Mouse (Mus musculus) ES-Bruce4 (cell line): ENCODE results near the gene Gpc6. TPM values are rescaled to one million over a fixed set of nuclear protein-coding genes. Genes with fewer than 3 reads are reported as not detected.

Experiments
- H3K27ac ChIP-seq: 2 replicates; pipeline ENCODE4 v1.5.1; 2012; ENCODE audit warnings: low read length, inconsistent platforms; ENCODE audit not compliant: insufficient read depth
- H3K27me3 ChIP-seq: 2 replicates; pipeline ENCODE4 v1.6.1; 2012; ENCODE audit warnings: mild to moderate bottlenecking, low read length, inconsistent platforms; ENCODE audit not compliant: control insufficient read depth, poor library complexity, insufficient read depth, severe bottlenecking
- H3K36me3 ChIP-seq: 2 replicates; pipeline ENCODE4 v1.6.1; 2012; ENCODE audit warnings: inconsistent platforms, mild to moderate bottlenecking, low read length, moderate library complexity; ENCODE audit not compliant: control insufficient read depth, poor library complexity, insufficient read depth, severe bottlenecking
- H3K4me1 ChIP-seq: one replicate; pipeline ENCODE4 v1.8.1; 2011; ENCODE audit warnings: low read length; ENCODE audit not compliant: control insufficient read depth, insufficient read depth
- H3K4me3 ChIP-seq: 2 replicates; pipeline ENCODE4 v1.5.1; 2011; ENCODE audit warnings: low read depth, mild to moderate bottlenecking, low read length
- H3K9ac ChIP-seq: 2 replicates; pipeline ENCODE4 v1.6.1; 2012; ENCODE audit warnings: low read depth, mild to moderate bottlenecking, inconsistent platforms; ENCODE audit not compliant: poor library complexity, severe bottlenecking
- H3K9me3 ChIP-seq: replicated peaks from 2 replicates; pipeline ENCODE4 v1.6.1; 2012; ENCODE audit warnings: mild to moderate bottlenecking, low read length, inconsistent platforms; ENCODE audit not compliant: control insufficient read depth, poor library complexity, insufficient read depth, severe bottlenecking
- CTCF ChIP-seq: IDR thresholded peaks from one replicate; pipeline ENCODE4 v1.8.1; 2011; ENCODE audit warnings: low read depth, low read length
- EP300 ChIP-seq: IDR thresholded peaks from 2 replicates; pipeline ENCODE4 v1.6.1; 2011; ENCODE audit warnings: low read depth, low read length; ENCODE audit not compliant: insufficient read depth
- POLR2A ChIP-seq: IDR thresholded peaks from one replicate; pipeline ENCODE4 v1.8.1; 2011; ENCODE audit warnings: low read length; ENCODE audit not compliant: insufficient read depth
- polyA plus RNA-seq: library from polyadenylated mRNA; stranded (reverse); fragments of >200 nt; gene quantifications from 2 replicates; pipeline ENCODE4 v1.2.4, GENCODE M21; 2011; ENCODE audit warnings: low read depth; ENCODE audit not compliant: missing spikeins, insufficient read depth, insufficient read length

Gpc6 gene
- polyA plus RNA-seq, 1 experiment = 4.7 TPM

DNA sequence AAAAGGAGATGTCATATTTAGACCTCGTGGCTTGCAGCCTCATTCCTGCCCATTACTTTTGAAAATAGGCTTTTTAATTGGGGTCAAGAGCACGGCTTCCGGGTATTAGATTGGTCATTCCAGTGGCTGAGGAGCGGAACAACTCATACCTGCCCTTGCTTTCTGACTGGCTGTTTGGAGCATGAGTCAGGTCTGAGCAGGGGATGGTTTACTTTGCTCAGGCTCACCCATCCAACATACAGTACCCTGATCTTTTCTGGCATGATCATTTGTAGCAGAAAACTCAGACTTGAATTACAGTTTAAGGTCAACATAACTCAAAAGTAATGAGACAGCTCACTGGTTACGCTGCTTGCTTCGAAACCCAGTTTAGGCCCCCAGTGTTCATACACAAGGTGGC lies 1068.7 kb downstream of the Gpc6 start:
- peaks cover under 1% of the 10 kb centered on the region for H3K27me3 ChIP-seq

DNA sequence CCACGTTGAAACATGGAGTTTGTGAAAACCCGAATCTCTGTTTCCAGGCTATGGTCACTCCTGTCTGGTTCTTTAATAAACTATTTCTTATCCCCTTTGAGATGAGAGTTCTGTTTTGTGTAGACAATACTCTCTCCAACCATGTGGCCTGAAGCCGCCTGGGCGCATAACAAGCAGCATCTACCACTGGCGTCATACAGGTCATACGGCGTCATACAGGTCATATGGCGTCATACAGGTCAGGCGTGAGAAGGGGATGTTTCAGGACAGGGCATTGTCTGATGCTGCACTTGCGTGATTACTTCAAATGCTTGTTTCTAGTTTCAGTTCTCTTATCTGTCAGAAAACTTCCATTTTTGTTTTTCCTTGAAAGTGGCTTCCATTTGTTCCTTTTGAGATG lies 1079.3 kb downstream of the Gpc6 start:
- TF ChIP-seq CTCF (no peak), EP300 (no peak), POLR2A (no peak)
- no peak overlapping the region for H3K4me3 ChIP-seq
- H3K27ac ChIP-seq = no peak overlapping the region
- no peaks in the 10 kb centered on the region for H3K36me3 ChIP-seq
- no peaks in the 10 kb centered on the region for H3K9me3 ChIP-seq
- H3K4me1 ChIP-seq = no peaks in the 10 kb centered on the region
- no peak overlapping the region for H3K9ac ChIP-seq
- H3K27me3 ChIP-seq = no peaks in the 10 kb centered on the region

More for the DNA sequence above, 1068.7 kb downstream of the Gpc6 start:
- TF ChIP-seq EP300 (no peak), CTCF (no peak), POLR2A (no peak)
- Histone ChIP-seq H3K9ac (no peak overlapping the region), H3K36me3 (no peaks in the 10 kb centered on the region), H3K4me1 (no peaks in the 10 kb centered on the region), H3K9me3 (no peaks in the 10 kb centered on the region), H3K4me3 (no peak overlapping the region), H3K27ac (no peak overlapping the region)

DNA sequence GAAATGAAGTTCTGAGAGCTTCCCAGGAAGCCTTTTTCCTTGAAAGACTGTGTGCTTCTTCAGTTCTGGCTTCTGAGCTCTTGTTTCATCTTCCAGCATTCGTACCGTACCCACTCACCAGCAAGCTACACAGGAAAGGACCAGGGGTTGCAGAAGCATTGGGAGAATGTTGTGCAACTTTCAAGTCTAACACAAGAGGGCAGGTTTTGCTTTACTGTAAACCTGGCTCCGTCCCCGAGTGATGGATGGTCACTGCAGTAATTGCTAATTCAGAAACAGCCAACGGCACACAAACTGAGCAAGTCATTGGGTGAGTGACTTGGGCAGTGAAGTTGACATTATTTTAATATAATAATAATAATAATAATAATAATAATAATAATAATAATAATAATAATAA lies 1080.6 kb downstream of the Gpc6 start:
- Histone ChIP-seq H3K36me3 (no peaks in the 10 kb centered on the region), H3K4me3 (no peak overlapping the region), H3K9me3 (no peaks in the 10 kb centered on the region), H3K27me3 (no peaks in the 10 kb centered on the region), H3K27ac (no peak overlapping the region), H3K9ac (no peak overlapping the region), H3K4me1 (no peaks in the 10 kb centered on the region)
- no peak for TF ChIP-seq POLR2A
- TF ChIP-seq CTCF = peak; percentile 26

DNA sequence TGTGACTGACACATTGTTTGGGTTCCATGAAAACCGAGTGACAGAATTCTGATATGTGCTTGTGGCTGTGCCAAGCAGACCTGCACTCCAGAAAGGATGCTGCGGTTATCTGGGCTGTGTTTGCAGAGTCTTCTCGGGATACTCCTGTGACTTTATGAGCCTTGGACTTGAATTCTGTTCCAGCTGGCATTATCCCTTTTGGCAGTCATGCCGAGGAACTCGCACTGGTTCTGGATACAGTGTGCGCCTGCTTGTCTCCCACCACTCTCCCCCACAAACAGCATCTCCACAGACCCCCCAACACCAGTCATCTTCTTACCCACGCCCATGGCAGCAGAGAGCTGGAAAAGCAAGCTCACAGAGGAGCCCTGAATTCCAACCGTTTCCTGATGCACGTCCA lies 1084.4 kb downstream of the Gpc6 start:
- TF ChIP-seq EP300 (no peak), POLR2A (no peak)
- H3K36me3 ChIP-seq = no peaks in the 10 kb centered on the region
- H3K9ac ChIP-seq = no peak overlapping the region
- H3K4me1 ChIP-seq = no peaks in the 10 kb centered on the region
- no peak overlapping the region for H3K4me3 ChIP-seq
- H3K9me3 ChIP-seq = no peaks in the 10 kb centered on the region
- no peak overlapping the region for H3K27ac ChIP-seq
- H3K27me3 ChIP-seq = no peaks in the 10 kb centered on the region

DNA sequence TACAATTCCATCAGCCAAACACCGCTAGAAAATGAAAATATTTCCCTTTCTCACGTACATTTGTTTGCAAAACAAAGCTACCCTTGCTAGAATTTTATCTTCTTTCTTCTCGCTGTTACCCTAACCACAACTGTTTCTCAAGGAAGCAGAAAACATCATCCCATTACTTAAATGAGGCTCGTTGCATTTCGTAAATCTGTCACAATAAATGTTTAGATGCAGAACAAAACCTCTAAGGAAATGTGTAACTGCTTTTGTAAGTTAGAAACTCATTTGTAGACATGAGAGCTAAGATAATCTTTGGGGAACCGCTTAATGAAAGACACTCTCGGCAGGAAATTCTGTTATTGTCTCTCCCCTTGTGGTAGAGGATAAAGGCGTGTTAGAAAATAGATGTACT lies 1088.1 kb downstream of the Gpc6 start:
- H3K27me3 ChIP-seq = no peaks in the 10 kb centered on the region
- no peaks in the 10 kb centered on the region for H3K36me3 ChIP-seq
- no peak overlapping the region for H3K4me3 ChIP-seq
- no peak overlapping the region for H3K9ac ChIP-seq
- H3K4me1 ChIP-seq = no peaks in the 10 kb centered on the region
- no peak overlapping the region for H3K27ac ChIP-seq
- TF ChIP-seq CTCF = no peak
- TF ChIP-seq POLR2A = no peak
- TF ChIP-seq EP300 = no peak
- H3K9me3 ChIP-seq = no peaks in the 10 kb centered on the region

DNA sequence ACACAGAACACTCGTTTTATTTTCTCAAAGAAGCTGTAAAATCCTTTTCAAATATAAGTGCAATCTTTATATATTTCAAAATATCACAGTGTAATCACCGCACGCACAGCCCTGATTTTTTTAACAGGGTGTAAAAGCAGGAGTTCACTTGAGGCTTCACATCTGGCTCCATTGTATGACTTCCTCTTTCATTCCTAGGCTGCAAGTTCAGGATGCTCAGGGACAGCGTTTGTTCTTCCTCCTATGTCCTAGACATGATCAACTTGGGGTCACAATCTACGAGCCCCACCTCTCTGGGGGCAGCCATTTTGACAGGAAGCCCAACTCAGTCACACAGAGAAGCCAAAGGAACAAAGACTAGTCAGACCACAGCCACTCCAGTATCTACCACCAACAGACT lies 1094.2 kb downstream of the Gpc6 start:
- H3K4me1 ChIP-seq = no peaks in the 10 kb centered on the region
- no peak for TF ChIP-seq POLR2A
- TF ChIP-seq EP300 = no peak
- TF ChIP-seq CTCF = no peak
- H3K36me3 ChIP-seq = no peaks in the 10 kb centered on the region

More for the DNA sequence above, 1094.2 kb downstream of the Gpc6 start:
- Histone ChIP-seq H3K9me3 (no peaks in the 10 kb centered on the region), H3K4me3 (no peak overlapping the region), H3K27ac (no peak overlapping the region), H3K9ac (no peak overlapping the region), H3K27me3 (no peaks in the 10 kb centered on the region)
